Mouse (Mus musculus) C2C12 (cell line): ENCODE measurements around the gene Slc31a1. TPM values are rescaled to one million over a fixed set of nuclear protein-coding genes. Genes with fewer than 3 reads are reported as not detected.

Experiments
- H3K27me3 ChIP-seq: one replicate; pipeline ENCODE4 v1.6.1; 2011; ENCODE audit not compliant: control insufficient read depth, insufficient read depth, insufficient read length
- H3K36me3 ChIP-seq: one replicate; pipeline ENCODE4 v1.6.1; 2011; ENCODE audit not compliant: control insufficient read depth, insufficient read depth
- H3K4me3 ChIP-seq: one replicate; pipeline ENCODE4 v1.5.1; 2011; ENCODE audit warnings: mild to moderate bottlenecking, control low read depth; ENCODE audit not compliant: poor library complexity, insufficient read depth, severe bottlenecking
- H3K79me2 ChIP-seq: one replicate; pipeline ENCODE4 v1.6.1; 2011; ENCODE audit not compliant: control insufficient read depth, insufficient read depth
- H3K79me3 ChIP-seq: one replicate; pipeline ENCODE4 v1.6.1; 2011; ENCODE audit warnings: low read depth, control low read depth
- H3ac ChIP-seq: one replicate; pipeline ENCODE3; 2011; ENCODE audit warnings: low read depth; ENCODE audit not compliant: control insufficient read depth, insufficient read length
- CEBPB ChIP-seq: IDR thresholded peaks from one replicate; pipeline ENCODE4 v1.6.1; 2011; ENCODE audit warnings: low read depth, mild to moderate bottlenecking, control low read depth, moderate library complexity
- CTCF ChIP-seq: IDR thresholded peaks from one replicate; pipeline ENCODE4 v1.5.1; 2011; ENCODE audit not compliant: control insufficient read depth, insufficient read depth, insufficient read length
- FOSL1 ChIP-seq: IDR thresholded peaks from one replicate; pipeline ENCODE4 v1.8.0; 2011; ENCODE audit warnings: mild to moderate bottlenecking, low read length; ENCODE audit not compliant: poor library complexity, insufficient read depth, severe bottlenecking
- MAX ChIP-seq: IDR thresholded peaks from one replicate; pipeline ENCODE4 v1.6.1; 2011; ENCODE audit warnings: mild to moderate bottlenecking, control low read depth
- MYOD1 ChIP-seq: IDR thresholded peaks from one replicate; pipeline ENCODE4 v1.6.1; 2011; ENCODE audit warnings: low read depth; ENCODE audit not compliant: control insufficient read depth, insufficient read length
- MYOG ChIP-seq: IDR thresholded peaks from one replicate; pipeline ENCODE4 v1.6.1; 2011; ENCODE audit not compliant: control insufficient read depth, insufficient read length; ENCODE audit errors: extremely low read depth
- USF1 ChIP-seq: IDR thresholded peaks from one replicate; pipeline ENCODE4 v1.6.1; 2011; ENCODE audit warnings: low read depth, mild to moderate bottlenecking, control low read depth, moderate library complexity
- polyA plus RNA-seq: library from polyadenylated mRNA; unstranded; fragments of >200 nt; fragmentation: generic; extraction: Trizol; gene quantifications from one replicate; pipeline ENCODE4 v1.2.1, GENCODE M21; 2012; ENCODE audit warnings: missing spikeins

The Slc31a1 gene
- polyA plus RNA-seq, 1 experiment, result 17.0 TPM

- no peak overlapping the region for H3ac ChIP-seq
- no peaks in the 10 kb centered on the region for H3K27me3 ChIP-seq
- peaks cover 22% of the 10 kb centered on the region for H3K79me3 ChIP-seq
- H3K4me3 ChIP-seq, result no peak overlapping the region
- no peaks in the 10 kb centered on the region for H3K36me3 ChIP-seq
- H3K79me2 ChIP-seq, result peaks cover 76% of the 10 kb centered on the region
- TF ChIP-seq CEBPB, result no peak
- TF ChIP-seq USF1, result no peak
- no peak for TF ChIP-seq MYOG
- TF ChIP-seq FOSL1, result no peak
- no peak for TF ChIP-seq MAX
- TF ChIP-seq CTCF, result no peak
- no peak for TF ChIP-seq MYOD1
These were observed 5.8 kb downstream of the Slc31a1 start for GRCm38 (mm10) chr4:62366291-62366690.

- H3K79me2 ChIP-seq, result peaks cover 70% of the 10 kb centered on the region
- H3K79me3 ChIP-seq, result peaks cover 18% of the 10 kb centered on the region
- H3K27me3 ChIP-seq, result no peaks in the 10 kb centered on the region
- TF ChIP-seq MYOD1 (no peak), MYOG (no peak)
- no peaks in the 10 kb centered on the region for H3K36me3 ChIP-seq
- H3ac ChIP-seq, result no peak overlapping the region
- H3K4me3 ChIP-seq, result no peak overlapping the region
These were observed 7.1 kb downstream of the Slc31a1 start for GRCm38 (mm10) chr4:62367586-62367985.

GRCm38 (mm10) chr4:62369091-62369490 lies 8.6 kb downstream of the Slc31a1 start:
- Histone ChIP-seq H3K4me3 (no peak overlapping the region), H3K27me3 (no peaks in the 10 kb centered on the region), H3ac (no peak overlapping the region), H3K36me3 (no peaks in the 10 kb centered on the region), H3K79me3 (peaks cover 16% of the 10 kb centered on the region), H3K79me2 (peaks cover 73% of the 10 kb centered on the region)
- no peak for TF ChIP-seq MYOG
- no peak for TF ChIP-seq CTCF
- TF ChIP-seq MYOD1, result no peak
- no peak for TF ChIP-seq MAX
- TF ChIP-seq FOSL1, result no peak
- no peak for TF ChIP-seq USF1
- TF ChIP-seq CEBPB, result no peak

- TF ChIP-seq MYOG (no peak), MYOD1 (no peak), FOSL1 (no peak), CTCF (no peak), USF1 (no peak), CEBPB (no peak), MAX (no peak)
- Histone ChIP-seq H3K79me3 (peaks cover 10% of the 10 kb centered on the region), H3K79me2 (peaks cover 50% of the 10 kb centered on the region), H3K36me3 (no peaks in the 10 kb centered on the region), H3ac (no peak overlapping the region), H3K4me3 (no peak overlapping the region), H3K27me3 (no peaks in the 10 kb centered on the region)
These were observed 11.9 kb downstream of the Slc31a1 start for GRCm38 (mm10) chr4:62372410-62372809.

- H3ac ChIP-seq, result no peak overlapping the region
- H3K79me2 ChIP-seq, result peaks cover 45% of the 10 kb centered on the region
- no peaks in the 10 kb centered on the region for H3K36me3 ChIP-seq
- no peaks in the 10 kb centered on the region for H3K27me3 ChIP-seq
- H3K4me3 ChIP-seq, result no peak overlapping the region
- peaks cover 10% of the 10 kb centered on the region for H3K79me3 ChIP-seq
- TF ChIP-seq CEBPB (no peak), MAX (no peak), MYOD1 (no peak), CTCF (no peak), USF1 (no peak), FOSL1 (no peak), MYOG (no peak)
These were observed 12.4 kb downstream of the Slc31a1 start for GRCm38 (mm10) chr4:62372818-62373520.

- H3K27me3 ChIP-seq, result no peaks in the 10 kb centered on the region
- H3K79me3 ChIP-seq, result peaks cover 10% of the 10 kb centered on the region
- peaks cover 44% of the 10 kb centered on the region for H3K79me2 ChIP-seq
- no peaks in the 10 kb centered on the region for H3K36me3 ChIP-seq
- TF ChIP-seq MAX, result no peak
- TF ChIP-seq CTCF, result no peak
- TF ChIP-seq FOSL1, result no peak
- TF ChIP-seq MYOD1, result no peak
- TF ChIP-seq USF1, result no peak
- TF ChIP-seq MYOG, result no peak
- TF ChIP-seq CEBPB, result no peak
- no peak overlapping the region for H3ac ChIP-seq
- H3K4me3 ChIP-seq, result no peak overlapping the region
These were observed 13.1 kb downstream of the Slc31a1 start for GRCm38 (mm10) chr4:62373668-62374067.
